11 mouse cellular contexts compared by ENCODE assay signal in the genomic region with DNA sequence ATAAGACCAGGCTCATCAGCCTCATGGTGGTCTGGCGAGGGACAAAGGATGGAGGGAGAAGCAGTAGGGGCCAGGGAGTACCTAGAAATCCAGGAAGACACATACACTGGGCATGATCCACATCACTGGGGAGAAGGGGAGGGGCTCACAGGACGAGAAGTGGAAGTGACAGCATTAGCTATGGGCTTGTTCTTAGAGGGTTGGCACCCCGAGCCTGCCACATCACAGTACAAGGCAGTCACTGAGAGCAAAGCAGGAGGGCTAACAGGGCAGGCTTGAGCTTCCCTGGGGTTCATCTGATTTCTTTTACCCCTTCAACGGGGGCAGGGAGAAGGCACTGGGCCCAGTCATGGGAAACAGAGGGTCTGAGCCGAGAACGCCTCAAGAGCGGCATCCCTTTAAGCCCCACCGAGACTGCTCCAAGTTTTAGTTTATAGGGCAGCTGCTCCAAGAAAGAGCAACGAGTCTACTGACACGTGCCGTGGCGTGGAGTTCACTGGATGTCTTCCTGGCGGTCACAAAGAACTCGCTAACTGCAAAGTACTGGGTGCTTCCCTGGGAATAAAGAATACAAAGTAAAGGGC.
DNase-seq lines count a peak whose midpoint lies in the region; ATAC-seq and TF ChIP-seq lines count a peak whose summit lies in the region.
"Had no signal": no experiment of that assay in that cellular context is flagged by ENCODE, and none has a peak within 500 bp of the region (broad histone marks: within the 10 kb centered on the region; RNA-seq: fewer than 3 reads in every experiment).

No protein-coding gene starts in this region.

- no peaks in the 10 kb centered on the region for H3K36me3 ChIP-seq in hindbrain, embryonic 11.5 days (ENCODE audit: control insufficient read depth, insufficient read depth, low read length)
- H3K36me3 ChIP-seq in midbrain, embryonic 12.5 days, result no peaks in the 10 kb centered on the region
- no peaks in the 10 kb centered on the region for H3K36me3 ChIP-seq in stomach, embryonic 16.5 days (ENCODE audit: control insufficient read depth, insufficient read depth, low read length)
- H3K36me3 ChIP-seq: liver, embryonic 13.5 days had no signal

- WGBS in hindbrain, embryonic 11.5 days, result 22% methylated on average over 14 of the region's 14 CpGs
- 11% methylated on average over 14 of the region's 14 CpGs for WGBS in midbrain, embryonic 12.5 days
- 48% methylated on average over 14 of the region's 14 CpGs for WGBS in stomach, embryonic 16.5 days

- H3K4me3 ChIP-seq in layer of hippocampus, adult 2 months, result no peak overlapping the region
- no peak overlapping the region for H3K4me3 ChIP-seq in hindbrain, embryonic 11.5 days (ENCODE audit: low read depth, low read length)
- no peak overlapping the region for H3K4me3 ChIP-seq in midbrain, embryonic 12.5 days
- no peak overlapping the region for H3K4me3 ChIP-seq in stomach, embryonic 16.5 days (replicated peaks; ENCODE audit: low read length)
- H3K4me3 ChIP-seq: liver, embryonic 13.5 days had no signal

- no peak for DNase-seq in layer of hippocampus, adult 2 months (ENCODE audit: low spot score in 2 of 2)
- DNase-seq in layer of hippocampus, adult 18-20 months (ENCODE audit: low spot score in 2 of 2), result no peak
- peak; percentile 29 for DNase-seq in hindbrain, embryonic 11.5 days (ENCODE audit: low spot score)
- DNase-seq in frontal cortex, postnatal 25 days (ENCODE audit: low spot score in 2 of 2), result no peak
- DNase-seq in liver, result no peak
- no peak for DNase-seq in adrenal gland, postnatal 4 days (ENCODE audit: low spot score in 2 of 2)
- DNase-seq: cerebellum, postnatal 14 days; heart, postnatal 36 days; liver, embryonic 13.5 days had no signal

- peaks cover 13% of the 10 kb centered on the region; the same call in 1 of the 2 replicates for H3K27me3 ChIP-seq in hindbrain, embryonic 11.5 days (ENCODE audit: control insufficient read depth, insufficient read depth, low read length)
- H3K27me3 ChIP-seq in midbrain, embryonic 12.5 days, result peaks cover 90% of the 10 kb centered on the region
- no peaks in the 10 kb centered on the region for H3K27me3 ChIP-seq in stomach, embryonic 16.5 days (ENCODE audit: control insufficient read depth, insufficient read depth, low read length)
- H3K27me3 ChIP-seq: liver, embryonic 13.5 days had no signal

- ATAC-seq in hindbrain, embryonic 11.5 days (ENCODE audit: low FRiP score), result no peak; the same call in 1 of the 2 replicates
- no peak; the same call in 1 of the 2 replicates for ATAC-seq in midbrain, embryonic 12.5 days (ENCODE audit: low FRiP score, low read depth)
- 0 out of 2 replicates have a peak, but pooled peaks have one; percentile 6 for ATAC-seq in stomach, embryonic 16.5 days (ENCODE audit: insufficient read depth, low FRiP score)

- peak overlapping the region; percentile 79 for H3K27ac ChIP-seq in layer of hippocampus, adult 2 months
- peak overlapping the region; percentile 30; the same call in 1 of the 2 replicates for H3K27ac ChIP-seq in hindbrain, embryonic 11.5 days (ENCODE audit: low read depth, low read length)
- H3K27ac ChIP-seq in midbrain, embryonic 12.5 days (replicated peaks), result peak overlapping the region; percentile 40; the same call in 1 of the 2 replicates
- no peak overlapping the region for H3K27ac ChIP-seq in stomach, embryonic 16.5 days (ENCODE audit: low read length)
- H3K27ac ChIP-seq: liver, embryonic 13.5 days had no signal

- H3K4me2 ChIP-seq in hindbrain, embryonic 11.5 days (replicated peaks; ENCODE audit: low read depth, low read length), result no peak overlapping the region
- peak overlapping the region; percentile 37 for H3K4me2 ChIP-seq in midbrain, embryonic 12.5 days (replicated peaks)
- 0 out of 2 replicates have a peak overlapping the region, but pooled peaks have one; percentile 3 for H3K4me2 ChIP-seq in stomach, embryonic 16.5 days (ENCODE audit: low read depth, low read length)
- H3K4me2 ChIP-seq: liver, embryonic 13.5 days had no signal

- H3K4me1 ChIP-seq in hindbrain, embryonic 11.5 days (replicated peaks; ENCODE audit: control insufficient read depth, insufficient read depth, low read length), result peaks cover 16% of the 10 kb centered on the region
- peaks cover 26% of the 10 kb centered on the region for H3K4me1 ChIP-seq in midbrain, embryonic 12.5 days
- H3K4me1 ChIP-seq in stomach, embryonic 16.5 days (ENCODE audit: control insufficient read depth, insufficient read depth, low read length), result 0 out of 2 replicates have a peak, but pooled peaks cover 4% of the 10 kb centered on the region

- H3K9me3 ChIP-seq in hindbrain, embryonic 11.5 days (ENCODE audit: control insufficient read depth, low read length), result no peaks in the 10 kb centered on the region
- peaks cover 4% of the 10 kb centered on the region; the same call in 1 of the 2 replicates for H3K9me3 ChIP-seq in midbrain, embryonic 12.5 days
- H3K9me3 ChIP-seq in stomach, embryonic 16.5 days (replicated peaks; ENCODE audit: control insufficient read depth, low read length), result 0 out of 2 replicates have a peak, but pooled peaks cover 4% of the 10 kb centered on the region

- no peak overlapping the region for H3K9ac ChIP-seq in hindbrain, embryonic 11.5 days (ENCODE audit: low read depth, low read length)
- H3K9ac ChIP-seq in midbrain, embryonic 12.5 days (replicated peaks), result no peak overlapping the region
- H3K9ac ChIP-seq in stomach, embryonic 16.5 days (ENCODE audit: low read length), result no peak overlapping the region
- H3K9ac ChIP-seq: liver, embryonic 13.5 days had no signal

- no peak for TF ChIP-seq CTCF in layer of hippocampus, adult 2 months (conservative IDR thresholded peaks at IDR 0.05)
